Mouse (Mus musculus): Measurements from ENCODE around the gene Jak1. TPM values are rescaled to one million over a fixed set of nuclear protein-coding genes. Genes with fewer than 3 reads are reported as not detected.

The Jak1 gene
- total RNA-seq, 2 experiments from 2014 or later: 117 to 120 TPM

DNA sequence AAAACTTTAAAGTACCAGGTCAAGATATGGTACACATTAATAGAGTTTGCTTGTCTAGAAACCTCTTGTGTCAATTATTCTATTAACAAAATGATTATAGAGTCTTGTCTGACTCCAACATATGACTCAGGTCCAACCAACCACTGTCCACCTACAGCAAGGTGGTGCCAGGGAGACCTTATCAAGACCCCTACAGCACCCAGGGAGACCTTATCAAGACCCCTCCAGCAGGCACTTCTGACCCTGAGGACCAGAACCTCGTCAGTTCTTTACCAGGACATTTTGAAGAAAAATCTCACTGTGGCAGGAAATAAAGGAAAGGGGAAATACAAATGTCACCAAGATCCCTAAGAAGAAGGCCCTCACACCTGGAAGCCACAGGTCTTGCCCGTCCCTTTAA lies 18.5 kb downstream of the Jak1 start:
- intact Hi-C loops (cut with DNase I): no loop called here
- DNase-seq (ENCODE audit: low spot score in 2 of 2): no peak

DNA sequence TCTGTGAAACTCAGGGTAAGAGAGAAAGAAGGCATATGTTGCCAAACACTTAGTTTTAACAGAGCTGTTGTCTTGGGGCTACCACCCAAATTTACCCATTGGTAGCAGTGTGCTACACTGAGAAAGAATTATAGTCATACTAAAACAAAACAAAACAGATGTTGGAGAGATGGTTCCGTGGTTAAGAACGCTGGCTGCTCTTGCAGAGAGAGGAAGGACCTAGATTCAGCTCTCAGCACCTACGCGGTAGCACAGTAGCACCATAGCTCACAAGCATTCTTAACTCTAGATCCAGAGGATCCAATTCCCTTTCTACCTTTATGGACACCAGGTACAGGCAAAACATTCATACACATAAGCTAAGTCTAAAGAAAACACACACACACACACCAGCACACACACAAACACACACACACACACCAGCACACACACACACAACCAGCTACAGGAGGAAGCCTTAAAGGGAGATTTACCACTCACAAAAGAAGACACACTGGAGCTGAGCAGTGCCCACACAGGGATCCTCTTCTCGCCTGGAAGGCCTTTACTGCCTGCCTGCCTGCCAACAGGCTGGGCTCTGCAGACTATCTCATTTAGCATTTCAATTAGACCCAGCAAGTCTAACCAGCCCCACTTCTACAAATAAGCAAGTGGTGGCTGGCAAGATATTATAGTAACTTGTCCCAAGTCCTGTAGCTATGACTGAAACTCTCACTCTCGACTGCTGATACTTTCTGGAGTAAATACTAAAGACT lies 20.6 kb downstream of the Jak1 start:
- intact Hi-C loops (cut with DNase I): no loop called here

DNA sequence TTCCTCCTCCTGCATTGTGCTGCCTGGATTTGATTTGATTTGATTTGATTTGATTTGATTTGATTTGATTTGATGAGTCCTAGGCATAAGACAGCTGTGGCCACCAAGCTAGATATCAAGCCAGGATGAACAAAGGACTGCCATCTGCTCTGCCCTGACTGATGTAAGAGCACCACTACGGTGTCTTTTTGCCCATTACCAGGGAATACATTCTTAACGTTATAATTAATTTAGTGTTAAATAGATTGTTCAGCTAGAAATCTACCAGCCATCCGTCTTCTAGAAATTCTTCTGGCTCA lies 24.3 kb downstream of the Jak1 start:
- intact Hi-C loops (cut with DNase I): no loop called here
- no peak for DNase-seq (ENCODE audit: low spot score in 2 of 2)

More for the DNA sequence above, 20.6 kb downstream of the Jak1 start:
- peak; percentile 19 to 28 for DNase-seq (ENCODE audit: low spot score in 2 of 2)

DNA sequence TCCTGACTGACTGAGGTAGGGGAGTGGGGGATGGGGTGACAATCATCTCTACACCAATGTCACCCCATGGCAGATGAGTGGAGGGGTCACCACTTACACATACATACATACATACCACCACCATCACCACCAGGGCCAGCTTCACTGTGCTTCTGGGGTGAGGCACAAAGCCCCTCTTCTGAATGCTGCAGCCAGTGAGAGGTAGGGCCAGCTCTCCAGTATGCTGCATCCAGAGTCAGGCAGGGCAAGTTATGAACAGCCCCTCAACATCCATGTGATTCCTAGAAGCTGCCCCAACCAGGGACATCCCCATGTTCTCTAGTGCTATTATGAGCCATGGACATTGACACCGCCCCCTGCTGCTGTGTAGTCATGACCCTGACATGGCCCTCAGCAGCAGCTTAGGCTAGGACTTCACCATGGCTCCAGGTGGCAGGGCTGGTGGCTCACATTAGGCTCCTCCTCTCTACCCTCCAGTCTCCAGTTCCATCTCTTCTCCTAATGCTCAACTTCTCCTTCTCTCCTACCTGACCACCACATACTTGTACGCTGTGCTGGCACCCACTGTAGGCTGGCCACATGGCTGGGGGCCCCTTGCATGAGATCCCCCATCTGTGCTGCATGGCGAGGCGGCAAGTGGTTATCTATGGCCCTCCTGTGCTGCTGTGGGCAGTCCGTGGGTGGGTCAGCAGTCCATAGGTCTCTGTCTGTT lies 24.8 kb downstream of the Jak1 start:
- intact Hi-C loops (cut with DNase I): no loop called here
- no peak for DNase-seq (ENCODE audit: low spot score in 2 of 2)

DNA sequence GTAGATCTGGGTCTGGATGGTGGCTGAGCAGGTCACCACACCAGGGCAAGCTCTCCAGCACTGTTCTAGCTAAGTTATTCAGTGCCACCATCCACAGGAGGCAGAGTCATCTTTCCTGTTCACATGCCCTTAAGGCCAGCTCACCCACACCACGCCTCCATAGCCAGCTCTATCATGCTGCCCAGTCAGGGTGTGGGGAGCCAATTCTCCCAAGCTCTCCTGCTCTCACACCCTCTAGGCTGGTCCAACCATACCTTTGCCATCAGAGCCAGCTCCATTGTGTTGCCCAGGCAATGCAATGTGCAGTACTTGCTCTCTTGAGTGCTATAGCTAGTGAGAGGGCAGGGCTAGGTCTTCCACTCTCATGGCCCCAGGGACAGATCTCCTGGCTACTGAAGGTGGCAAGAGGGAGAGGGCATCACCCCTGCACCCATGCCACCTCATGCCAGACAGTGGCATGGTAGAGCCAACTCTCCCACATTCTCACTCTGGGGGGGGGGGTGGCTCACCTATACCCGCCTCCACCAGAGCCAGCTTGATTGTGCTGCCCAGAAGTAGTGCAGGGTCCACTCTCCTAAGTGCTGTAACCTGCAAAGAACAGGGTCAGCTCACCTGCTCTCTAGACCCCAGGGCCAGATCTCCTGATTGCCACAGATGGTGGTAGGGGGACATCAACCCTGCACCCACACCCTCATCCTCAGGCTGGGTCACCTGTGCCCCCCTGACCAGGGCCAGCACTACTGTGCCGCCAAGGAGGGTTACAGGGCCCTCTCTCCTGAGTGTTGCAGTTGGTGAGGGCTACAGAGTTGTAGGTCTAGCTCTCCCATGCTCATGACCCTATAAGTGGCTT lies 25.5 kb downstream of the Jak1 start:
- intact Hi-C loops (cut with DNase I): no loop called here
- no peak for DNase-seq (ENCODE audit: low spot score in 2 of 2)

DNA sequence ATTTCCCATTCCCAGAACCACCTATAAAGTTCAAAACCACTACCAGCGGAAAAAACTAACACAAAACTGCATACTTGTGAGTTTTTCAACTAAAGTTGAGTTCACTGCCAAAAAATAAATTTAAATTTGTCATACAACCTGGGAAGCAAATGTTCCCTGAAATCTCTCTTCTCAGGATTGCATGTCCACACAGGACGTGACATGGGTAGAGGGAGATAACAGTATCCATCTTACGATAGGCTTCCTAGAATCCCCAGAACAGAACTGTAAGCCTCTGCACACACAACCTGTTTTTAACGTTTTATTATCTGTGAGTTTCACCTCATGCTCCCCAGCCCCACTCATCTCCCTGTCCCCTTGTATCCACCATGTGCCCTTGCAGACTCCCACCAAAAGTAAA lies 26.5 kb downstream of the Jak1 start:
- intact Hi-C loops (cut with DNase I): no loop called here
- no peak for DNase-seq (ENCODE audit: low spot score in 2 of 2)

DNA sequence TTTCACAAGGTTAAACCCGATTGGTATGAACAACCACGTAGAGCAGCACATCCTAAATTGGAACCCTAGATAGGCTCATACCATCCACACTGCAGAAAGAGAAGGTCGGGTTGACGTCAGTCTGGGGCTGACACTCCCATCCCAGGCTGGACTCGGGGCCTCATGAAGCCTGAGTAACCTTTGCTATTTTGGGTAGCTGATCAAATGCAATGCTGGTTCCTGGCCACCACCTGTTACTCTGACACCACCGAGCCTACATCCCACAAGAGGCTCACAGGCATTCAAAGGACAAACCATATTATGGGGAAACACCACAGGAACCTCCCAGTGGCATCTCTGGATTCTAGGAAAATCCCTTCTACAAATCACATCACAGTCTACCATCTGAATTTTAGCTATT lies 28.3 kb downstream of the Jak1 start:
- DNase-seq (ENCODE audit: low spot score in 2 of 2): no peak
- intact Hi-C loops (cut with DNase I): no loop called here

DNA sequence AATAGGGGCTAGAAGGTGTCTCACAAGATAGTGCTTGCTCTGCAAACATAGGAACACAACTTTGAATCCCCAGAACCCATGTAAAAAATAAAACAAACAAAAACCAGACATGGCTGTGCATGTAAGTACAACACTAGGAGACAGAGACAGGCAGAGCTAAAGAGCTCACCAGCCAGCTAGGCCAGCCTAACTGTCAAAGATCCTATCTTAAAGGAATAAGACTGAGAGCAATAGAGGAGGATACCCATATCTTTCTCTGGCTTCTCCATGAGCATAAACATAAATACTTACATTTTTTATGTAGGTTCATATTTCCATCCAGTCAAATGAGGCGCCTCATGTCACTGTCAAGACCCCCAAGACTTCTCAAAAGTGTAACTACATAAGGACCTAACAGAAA lies 29.1 kb downstream of the Jak1 start:
- intact Hi-C loops (cut with DNase I): no loop called here
- DNase-seq (ENCODE audit: low spot score in 2 of 2): no peak

DNA sequence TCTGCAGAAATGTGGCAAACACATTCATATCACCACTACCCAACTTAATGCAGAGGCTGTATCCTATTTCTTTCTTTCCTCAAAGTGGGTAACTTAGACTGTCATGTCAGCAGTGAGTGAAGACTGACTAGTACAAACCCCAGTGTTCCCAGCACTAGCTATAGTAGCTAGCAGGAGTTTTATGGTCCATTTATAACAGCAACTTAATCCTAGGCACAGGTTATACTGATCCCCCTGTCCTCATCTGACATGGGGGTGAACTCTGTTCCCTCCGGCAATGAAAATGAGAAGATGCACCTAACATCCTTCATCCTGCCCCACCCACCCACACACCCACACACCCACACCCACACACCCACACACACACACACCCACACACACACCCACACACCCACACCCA lies 30.3 kb downstream of the Jak1 start:
- no peak for DNase-seq (ENCODE audit: low spot score in 2 of 2)
- intact Hi-C loops (cut with DNase I): no loop called here

DNA sequence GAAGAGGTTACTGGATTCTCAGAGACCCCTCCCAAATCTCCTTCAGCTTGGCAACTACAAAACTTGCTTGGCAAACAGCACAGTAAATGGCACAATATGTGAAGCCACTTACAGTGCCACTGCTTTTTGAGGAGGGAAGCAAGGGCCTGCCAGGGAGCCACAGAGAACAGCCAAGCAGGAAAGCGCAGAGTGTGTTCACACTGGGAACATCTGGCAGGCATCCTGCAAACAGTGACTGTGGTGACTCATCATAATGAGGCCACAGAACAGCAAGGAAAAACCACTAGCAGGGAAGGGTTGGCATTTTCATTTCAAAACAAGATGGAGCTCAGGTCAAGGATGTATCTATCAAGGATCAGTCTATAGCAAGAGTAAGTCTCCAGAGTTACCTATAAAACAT lies 30.8 kb downstream of the Jak1 start:
- peak; percentile 57 to 69 for DNase-seq (ENCODE audit: low spot score in 2 of 2)
- intact Hi-C loops (cut with DNase I): no loop called here

DNA sequence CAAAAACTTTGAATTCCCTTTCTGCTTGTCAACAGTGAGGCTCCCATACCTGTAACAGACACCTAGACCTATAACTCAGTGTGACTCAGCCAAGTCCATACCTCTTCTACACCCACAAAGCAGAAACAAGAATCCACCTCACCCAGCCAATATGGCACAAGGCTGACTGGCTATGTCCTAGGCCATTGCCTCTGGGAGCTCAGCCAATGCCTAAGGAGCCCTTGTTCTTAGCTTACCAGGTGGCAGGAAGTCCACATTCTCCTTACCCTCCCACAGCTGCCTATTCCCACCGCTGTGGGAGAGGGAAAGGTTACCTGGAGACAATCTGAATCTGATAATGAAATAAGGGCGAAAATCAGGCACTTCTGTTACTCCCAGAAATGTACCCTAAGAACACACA lies 34.5 kb downstream of the Jak1 start:
- no peak for DNase-seq (ENCODE audit: low spot score in 2 of 2)
- intact Hi-C loops (cut with DNase I): no loop called here

DNA sequence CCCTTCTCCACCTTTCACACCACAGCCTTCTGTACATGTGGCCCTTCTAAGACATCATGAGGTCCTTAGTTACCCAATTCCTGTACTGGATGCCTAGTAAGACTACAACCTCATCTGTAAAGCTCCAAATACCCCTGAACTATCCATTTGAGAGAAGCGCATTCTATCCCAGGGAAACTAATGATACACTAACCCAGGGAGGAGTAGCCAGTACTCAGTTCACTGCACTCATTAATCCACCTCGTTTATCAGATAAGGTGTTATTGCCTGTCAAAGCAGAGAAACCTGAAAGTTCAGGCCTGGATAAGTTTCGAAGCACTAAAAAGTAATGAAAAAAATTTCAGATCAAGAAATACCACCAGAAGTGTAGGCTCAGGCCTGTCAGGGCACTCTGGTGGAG lies 37.7 kb downstream of the Jak1 start:
- intact Hi-C loops (cut with DNase I): no loop called here

DNA sequence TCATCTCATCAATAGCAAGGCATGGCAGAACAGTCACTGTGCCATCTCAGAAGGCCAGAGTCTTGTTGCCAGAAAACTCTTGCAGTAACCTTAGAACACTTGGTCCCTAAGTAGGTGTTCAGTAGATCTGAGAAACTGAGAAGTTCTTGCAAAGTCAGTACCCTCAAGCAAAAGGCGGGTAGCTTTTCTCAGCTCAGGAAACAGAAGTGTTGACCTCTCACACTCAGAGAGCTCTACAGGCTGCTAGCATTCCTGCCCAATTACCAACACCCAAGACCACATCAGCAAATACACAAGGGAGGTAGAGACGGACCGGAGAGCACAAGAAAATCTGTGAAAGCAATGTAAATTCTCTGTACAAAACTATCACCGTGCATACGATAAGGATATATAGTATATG lies 39.1 kb downstream of the Jak1 start:
- intact Hi-C loops (cut with DNase I): no loop called here
- DNase-seq (ENCODE audit: low spot score in 2 of 2): no peak

More for the DNA sequence above, 37.7 kb downstream of the Jak1 start:
- no peak for DNase-seq (ENCODE audit: low spot score in 2 of 2)

DNA sequence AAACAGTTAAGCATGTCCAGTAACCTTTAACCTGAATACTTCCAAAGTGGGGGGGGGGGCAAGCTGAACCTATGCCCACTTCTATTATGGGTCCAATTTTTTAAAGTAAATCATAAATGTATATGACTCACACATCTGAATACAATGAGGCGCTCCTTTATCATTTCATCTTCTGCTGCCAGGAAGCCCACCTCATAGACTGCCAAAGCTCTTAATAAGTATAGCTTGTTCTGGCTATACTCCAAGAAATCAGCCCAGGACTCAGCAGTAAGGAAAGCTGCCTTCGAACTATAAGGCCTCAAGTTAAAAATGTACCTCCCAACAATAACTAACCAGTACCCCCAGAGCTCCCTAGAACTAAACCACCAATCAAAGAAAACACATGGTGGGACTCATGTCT lies 44.1 kb downstream of the Jak1 start:
- no peak for DNase-seq (ENCODE audit: low spot score in 2 of 2)
- intact Hi-C loops (cut with DNase I): no loop called here

DNA sequence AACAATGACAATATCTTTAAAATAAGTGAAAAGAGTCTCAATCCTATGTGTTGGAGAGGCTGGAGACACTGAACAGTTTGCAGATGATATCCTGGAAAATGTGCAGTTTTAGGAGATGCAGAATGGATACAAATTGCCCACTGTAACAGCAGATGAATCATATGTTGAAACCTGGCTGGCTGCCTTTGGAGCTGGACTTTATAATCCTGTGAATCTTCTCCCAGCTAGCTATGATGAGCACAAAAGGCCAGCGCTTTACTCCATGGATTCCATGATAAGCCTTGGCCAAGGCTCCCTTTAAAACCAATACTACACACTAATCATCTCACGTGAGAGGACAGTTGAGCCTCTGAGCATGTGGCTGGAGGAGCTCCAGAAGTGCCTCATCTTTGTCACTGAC lies 45.2 kb downstream of the Jak1 start:
- intact Hi-C loops (cut with DNase I): no loop called here

DNA sequence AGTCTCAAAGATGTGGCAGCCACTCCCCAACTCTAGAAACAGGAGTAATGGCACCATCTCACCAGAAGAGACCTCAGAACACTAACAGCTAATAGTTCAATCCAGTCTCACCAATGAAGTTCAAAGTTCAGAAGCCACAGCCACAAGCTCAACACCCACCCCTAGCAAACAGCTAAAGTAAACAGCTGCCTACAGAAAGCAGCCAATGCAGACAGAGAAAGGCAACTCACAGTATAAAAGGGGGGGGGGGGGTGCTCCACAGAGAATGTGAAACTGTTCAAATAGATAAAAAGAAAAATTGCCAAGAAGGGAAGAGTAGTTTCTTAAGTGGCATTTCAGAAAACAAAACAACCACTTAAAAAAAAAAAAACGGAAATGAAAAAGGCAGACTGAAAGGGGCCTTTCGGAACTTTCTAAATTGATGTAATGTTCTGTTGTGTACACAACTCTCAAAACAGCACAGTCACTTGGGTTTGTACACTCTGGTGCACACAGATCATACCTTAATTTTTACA lies 48.0 kb downstream of the Jak1 start:
- intact Hi-C loops (cut with DNase I): no loop called here
- DNase-seq (ENCODE audit: low spot score in 2 of 2): no peak

More for the DNA sequence above, 45.2 kb downstream of the Jak1 start:
- DNase-seq (ENCODE audit: low spot score in 2 of 2): peak; percentile 28 to 31

DNA sequence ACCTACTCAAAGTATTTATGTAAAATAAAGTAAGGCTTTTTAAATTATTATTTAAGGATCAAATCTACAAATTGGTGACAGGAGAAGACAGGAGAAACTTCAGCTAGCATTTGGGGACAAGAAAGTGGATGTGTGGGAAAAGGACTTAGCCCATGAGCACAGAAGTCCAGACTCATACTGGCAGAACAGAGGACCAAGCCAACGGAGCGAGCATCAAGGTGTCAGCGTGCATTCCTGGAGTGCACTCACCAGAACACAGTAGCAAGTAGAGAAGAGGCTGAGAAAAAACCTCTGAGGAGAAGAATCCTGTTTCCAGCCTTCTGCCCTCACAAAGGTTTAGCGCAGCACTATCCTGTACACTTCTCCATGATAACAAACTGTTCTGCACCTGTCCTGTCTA lies 48.8 kb downstream of the Jak1 start:
- intact Hi-C loops (cut with DNase I): no loop called here
- DNase-seq (ENCODE audit: low spot score in 2 of 2): no peak

DNA sequence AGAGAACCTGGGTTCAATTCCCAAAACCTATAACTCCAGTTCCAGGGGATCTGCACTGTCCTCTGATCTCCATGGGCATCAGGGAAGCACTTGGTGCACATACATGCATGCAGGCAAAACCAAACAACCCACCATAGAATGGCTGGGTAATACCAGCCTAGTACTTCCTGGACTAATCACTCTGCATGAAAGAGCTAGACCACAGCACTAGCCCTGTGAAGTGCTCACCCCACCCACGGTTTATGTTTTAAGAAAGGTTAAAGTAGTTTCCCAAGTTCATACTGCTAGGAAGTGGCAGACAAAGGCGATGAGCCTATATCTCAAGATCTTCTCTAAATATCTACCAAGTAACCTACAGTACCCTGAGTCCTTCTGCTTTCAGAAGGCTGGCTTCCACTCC lies 51.6 kb downstream of the Jak1 start:
- intact Hi-C loops (cut with DNase I): no loop called here

DNA sequence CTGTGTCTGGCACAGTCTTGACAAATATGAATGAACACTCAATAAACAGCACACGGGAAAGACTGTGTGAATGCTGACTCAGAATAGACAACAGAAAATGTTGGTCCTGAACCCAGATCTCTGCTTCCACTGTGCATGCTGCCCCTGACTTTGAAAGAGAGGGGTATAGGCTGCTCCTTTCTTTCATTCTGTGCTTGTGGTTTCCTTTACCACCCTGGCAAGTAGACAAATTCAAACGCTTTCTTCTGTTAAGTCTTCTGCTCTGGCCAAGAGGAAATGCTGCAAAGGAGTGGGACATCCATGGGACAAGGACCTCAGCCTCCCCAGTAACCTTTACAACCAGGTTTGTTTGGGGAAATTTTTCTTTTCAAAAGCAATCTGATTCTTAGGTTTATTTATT lies 57.6 kb downstream of the Jak1 start:
- intact Hi-C loops (cut with DNase I): no loop called here

More for the DNA sequence above, 51.6 kb downstream of the Jak1 start:
- no peak for DNase-seq (ENCODE audit: low spot score in 2 of 2)

DNA sequence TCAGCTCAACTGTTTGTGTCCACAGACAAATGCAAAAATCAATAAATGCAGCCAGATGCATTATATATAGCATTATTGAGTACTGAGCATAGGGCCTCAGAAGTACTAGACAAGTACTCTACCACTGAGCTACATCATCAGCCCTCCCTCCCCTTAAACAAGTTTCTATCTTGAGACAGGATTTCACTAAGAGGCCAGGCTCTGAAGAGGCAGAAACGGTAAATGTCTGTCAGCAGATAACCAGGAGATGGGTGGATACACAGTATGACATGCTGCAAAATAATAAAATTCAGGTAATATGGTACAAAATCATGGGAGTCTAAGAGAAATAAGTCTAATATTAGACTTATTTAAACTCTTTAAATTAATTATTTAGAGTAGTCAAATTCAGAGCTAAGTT lies 61.6 kb downstream of the Jak1 start:
- intact Hi-C loops (cut with DNase I): no loop called here
- DNase-seq (ENCODE audit: low spot score in 2 of 2): no peak

More for the DNA sequence above, 57.6 kb downstream of the Jak1 start:
- DNase-seq (ENCODE audit: low spot score in 2 of 2): no peak

Measured in left cerebral cortex, postnatal 14 days (tissue).